Mouse (Mus musculus) heart, embryonic 12.5 days (tissue): Measurements from ENCODE around the gene Ccdc191. TPM values are rescaled to one million over a fixed set of nuclear protein-coding genes. Genes with fewer than 3 reads are reported as not detected.

Experiments used
- ATAC-seq: fragments of 200-750 bp; cut with Nextera tagmentation; 2 replicates; pipeline ENCODE4 v1.8.0; 2017; ENCODE audit warnings: moderate TSS enrichment, moderate library complexity; ENCODE audit not compliant: insufficient number of reproducible peaks, low FRiP score
- H3K27ac ChIP-seq: fragments of 300-500 bp; sonication (generic); 2 replicates; pipeline ENCODE4 v1.5.1; 2016; ENCODE audit warnings: mild to moderate bottlenecking, moderate library complexity; ENCODE audit not compliant: poor library complexity, severe bottlenecking
- H3K27me3 ChIP-seq: fragments of 300-500 bp; sonication (generic); replicated peaks from 2 replicates; pipeline ENCODE4 v1.6.1; 2016; ENCODE audit warnings: mild to moderate bottlenecking, moderate library complexity
- H3K36me3 ChIP-seq: fragments of 300-500 bp; sonication (generic); 2 replicates; pipeline ENCODE4 v1.6.1; 2016; ENCODE audit warnings: mild to moderate bottlenecking, moderate library complexity
- H3K4me1 ChIP-seq: fragments of 300-500 bp; sonication (generic); replicated peaks from 2 replicates; pipeline ENCODE4 v1.6.1; 2016; ENCODE audit warnings: mild to moderate bottlenecking
- H3K4me2 ChIP-seq: fragments of 300-500 bp; sonication (generic); 2 replicates; pipeline ENCODE4 v1.6.1; 2016; ENCODE audit warnings: mild to moderate bottlenecking, moderate library complexity
- H3K4me3 ChIP-seq: fragments of 300-500 bp; sonication (generic); 2 replicates; pipeline ENCODE4 v1.5.1; 2016; ENCODE audit warnings: mild to moderate bottlenecking
- H3K9ac ChIP-seq: fragments of 300-500 bp; sonication (generic); 2 replicates; pipeline ENCODE4 v1.6.1; 2016; ENCODE audit warnings: mild to moderate bottlenecking, moderate library complexity
- H3K9me3 ChIP-seq: fragments of 300-500 bp; sonication (generic); replicated peaks from 2 replicates; pipeline ENCODE4 v1.6.1; 2016; ENCODE audit warnings: mild to moderate bottlenecking, moderate library complexity
- WGBS: fragments of 180-500 bp; shearing (Covaris S2); methylation state at CpG from one replicate; pipeline ENCODE4 v1.1.7; 2016; 5-methylcytosine and 5-hydroxymethylcytosine counted together
- polyA plus RNA-seq: library from polyadenylated mRNA; unstranded; fragments of >200 nt; fragmentation: Nextera tagmentation; extraction: Ambion mirVana; gene quantifications from 2 replicates; pipeline ENCODE4 v1.2.1, GENCODE M21; 2016

The Ccdc191 gene
- polyA plus RNA-seq = 8.1 and 8.7 TPM in 2 replicates

DNA sequence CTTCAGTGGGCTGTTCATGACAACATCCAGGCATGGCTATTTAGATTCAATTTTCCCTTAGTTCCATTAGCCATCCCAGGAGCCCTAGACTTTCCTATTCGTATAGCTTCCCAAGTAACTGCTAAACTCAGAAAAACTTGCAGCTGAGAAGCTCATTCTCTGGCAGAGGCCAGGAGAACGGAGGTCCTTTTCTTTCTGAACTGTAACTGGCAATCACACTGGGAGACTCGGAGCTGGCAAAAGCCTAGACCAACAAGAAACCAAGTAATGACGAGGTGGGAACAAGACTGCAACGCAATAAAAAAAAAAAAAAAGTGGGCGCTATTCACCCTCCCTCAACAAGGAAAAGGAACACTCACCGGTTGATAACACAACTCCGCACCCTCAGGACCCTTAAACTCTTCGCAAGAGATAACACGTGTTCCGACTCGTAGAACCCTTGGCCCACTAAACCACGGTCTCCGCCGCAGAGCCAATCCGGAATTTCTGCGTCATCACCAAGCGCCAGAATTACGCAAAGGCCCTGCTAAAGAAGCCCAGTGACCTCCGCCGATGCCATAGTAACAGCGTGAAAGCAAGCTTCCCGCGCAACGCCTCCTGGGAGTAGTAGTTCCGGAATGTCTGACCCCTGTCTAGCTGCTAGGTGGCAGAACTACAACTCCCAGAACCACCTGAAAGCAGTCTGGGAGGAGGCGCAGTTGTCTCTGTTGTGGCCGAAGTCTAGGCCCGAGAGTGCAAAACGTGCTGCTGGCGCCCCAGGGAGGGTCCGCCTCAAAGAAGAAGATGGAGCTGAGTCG lies at the start of gene Ccdc191:
TSS of gene Ccdc191 (plus strand) at position 593 of the 797 bp plus-strand sequence.
- H3K4me2 ChIP-seq = peak within 1 kb of the TSS; percentile 87
- peaks cover 11% of the 10 kb centered on the region for H3K4me1 ChIP-seq
- no peaks in the 10 kb centered on the region; the same call in 1 of the 2 replicates for H3K36me3 ChIP-seq
- H3K9me3 ChIP-seq = no peaks in the 10 kb centered on the region
- no peaks in the 10 kb centered on the region for H3K27me3 ChIP-seq
- ATAC-seq = peak; percentile 100
- WGBS = under 1% methylated on average over 32 of the region's 33 CpGs
- peak within 1 kb of the TSS; percentile 65 for H3K4me3 ChIP-seq
- H3K9ac ChIP-seq = peak within 1 kb of the TSS; percentile 86
- peak within 1 kb of the TSS; percentile 65 for H3K27ac ChIP-seq

- no peak for ATAC-seq
- Histone ChIP-seq H3K27me3 (no peaks in the 10 kb centered on the region), H3K4me2 (no peak overlapping the region), H3K4me3 (no peak overlapping the region), H3K9ac (no peak overlapping the region), H3K36me3 (no peaks in the 10 kb centered on the region), H3K27ac (no peak overlapping the region), H3K4me1 (no peaks in the 10 kb centered on the region), H3K9me3 (no peaks in the 10 kb centered on the region)
- 56% methylated on average over 1 of the region's 1 CpGs for WGBS
Measured at GRCm38 (mm10) chr16:43841236-43841635, 48.4 kb upstream of the Ccdc191 start.

DNA sequence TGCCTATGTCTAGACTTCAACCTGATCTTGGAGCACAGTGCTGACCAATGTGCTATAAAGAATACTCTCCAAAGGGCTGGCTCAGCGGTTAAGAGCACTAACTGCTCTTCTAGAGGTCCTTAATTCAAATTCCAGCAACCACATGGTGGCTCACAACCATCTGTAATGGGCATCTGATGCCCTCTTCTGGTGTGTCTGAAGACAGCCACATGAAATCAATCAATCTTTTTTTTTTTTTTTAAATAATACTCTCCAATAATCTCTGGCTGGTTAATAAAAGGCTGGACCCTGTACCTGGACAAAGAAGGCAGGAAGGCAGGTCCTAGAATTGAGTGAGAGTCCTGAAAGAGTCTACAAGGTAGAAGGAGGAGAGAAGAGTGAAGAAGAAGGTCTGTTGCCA lies 39.8 kb upstream of the Ccdc191 start:
- WGBS = 56% methylated on average over 1 of the region's 1 CpGs
- no peaks in the 10 kb centered on the region for H3K36me3 ChIP-seq
- H3K4me2 ChIP-seq = no peak overlapping the region
- H3K9ac ChIP-seq = no peak overlapping the region
- H3K9me3 ChIP-seq = no peaks in the 10 kb centered on the region
- no peak overlapping the region for H3K27ac ChIP-seq
- H3K27me3 ChIP-seq = no peaks in the 10 kb centered on the region
- no peak for ATAC-seq
- no peaks in the 10 kb centered on the region for H3K4me1 ChIP-seq
- no peak overlapping the region for H3K4me3 ChIP-seq

DNA sequence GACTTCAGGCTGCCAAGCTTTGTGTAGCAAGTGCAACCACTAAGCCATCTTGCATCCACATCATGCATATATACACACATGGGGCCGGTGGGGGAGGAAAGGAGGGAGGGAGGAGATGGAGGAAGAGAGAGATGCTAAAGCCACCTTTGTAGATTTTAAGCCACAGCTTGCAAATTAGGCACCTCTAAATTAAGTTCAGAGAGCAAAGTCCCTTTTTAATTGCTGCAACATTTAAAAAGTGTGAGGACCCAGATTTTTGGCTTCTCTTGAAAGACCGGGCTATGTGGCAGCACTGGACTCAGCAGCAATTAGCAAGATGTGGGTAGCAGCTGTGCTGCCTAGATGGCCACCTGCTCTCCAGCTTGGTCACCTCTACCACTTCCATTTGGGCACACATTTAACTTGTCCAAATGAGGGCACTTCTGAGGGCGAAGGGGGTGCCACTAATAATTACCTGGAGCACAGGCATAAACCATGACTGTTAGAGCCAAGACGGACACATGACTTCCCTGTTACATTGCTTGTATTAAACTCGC lies 30.6 kb upstream of the Ccdc191 start:
- WGBS = 83% methylated on average over 5 of the region's 5 CpGs
- ATAC-seq = no peak

DNA sequence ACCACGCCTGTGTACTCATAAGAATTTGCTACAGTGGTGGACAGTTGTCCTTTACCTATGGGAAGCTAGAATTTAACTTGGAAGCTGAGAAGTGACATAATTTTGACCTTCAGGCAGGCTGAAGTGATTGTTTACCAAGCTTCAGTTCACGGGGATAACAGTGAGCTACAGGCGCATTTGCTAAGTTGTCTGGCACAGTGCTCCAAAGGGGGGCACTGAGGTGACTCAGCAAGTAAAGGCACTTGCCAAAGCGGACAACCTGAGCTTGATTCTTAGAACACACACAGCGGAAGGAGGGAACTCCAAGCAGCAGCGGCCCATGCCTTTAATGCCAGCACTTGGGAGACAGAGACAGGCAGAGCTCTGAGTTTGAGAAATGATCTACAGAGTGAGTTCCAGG lies 29.0 kb upstream of the Ccdc191 start:
- H3K9me3 ChIP-seq = no peaks in the 10 kb centered on the region
- H3K4me2 ChIP-seq = no peak overlapping the region
- peaks cover 24% of the 10 kb centered on the region for H3K36me3 ChIP-seq
- 71% methylated on average over 6 of the region's 6 CpGs for WGBS
- H3K4me1 ChIP-seq = no peaks in the 10 kb centered on the region
- H3K9ac ChIP-seq = no peak overlapping the region
- no peak overlapping the region for H3K4me3 ChIP-seq
- no peaks in the 10 kb centered on the region for H3K27me3 ChIP-seq
- ATAC-seq = no peak
- H3K27ac ChIP-seq = no peak overlapping the region

More for the DNA sequence above, 30.6 kb upstream of the Ccdc191 start:
- Histone ChIP-seq H3K36me3 (peaks cover 19% of the 10 kb centered on the region), H3K9ac (no peak overlapping the region), H3K4me2 (no peak overlapping the region), H3K27ac (no peak overlapping the region), H3K27me3 (no peaks in the 10 kb centered on the region), H3K9me3 (no peaks in the 10 kb centered on the region), H3K4me1 (no peaks in the 10 kb centered on the region), H3K4me3 (no peak overlapping the region)

- Histone ChIP-seq H3K4me2 (no peak overlapping the region), H3K27me3 (no peaks in the 10 kb centered on the region), H3K4me1 (peaks cover 6% of the 10 kb centered on the region; the same call in 1 of the 2 replicates), H3K27ac (no peak overlapping the region), H3K9me3 (no peaks in the 10 kb centered on the region), H3K4me3 (no peak overlapping the region), H3K9ac (no peak overlapping the region), H3K36me3 (peaks cover 49% of the 10 kb centered on the region)
- no peak for ATAC-seq
Measured at GRCm38 (mm10) chr16:43869805-43870204, 19.8 kb upstream of the Ccdc191 start.

- Histone ChIP-seq H3K27ac (no peak overlapping the region), H3K4me1 (peaks cover 6% of the 10 kb centered on the region; the same call in 1 of the 2 replicates), H3K9me3 (no peaks in the 10 kb centered on the region), H3K4me3 (no peak overlapping the region), H3K36me3 (peaks cover 62% of the 10 kb centered on the region), H3K27me3 (no peaks in the 10 kb centered on the region), H3K4me2 (no peak overlapping the region), H3K9ac (no peak overlapping the region)
- WGBS = 58% methylated on average over 7 of the region's 7 CpGs
- ATAC-seq = 0 out of 2 replicates have a peak, but pooled peaks have one; percentile 36
Measured at GRCm38 (mm10) chr16:43871419-43871818, 18.2 kb upstream of the Ccdc191 start.

DNA sequence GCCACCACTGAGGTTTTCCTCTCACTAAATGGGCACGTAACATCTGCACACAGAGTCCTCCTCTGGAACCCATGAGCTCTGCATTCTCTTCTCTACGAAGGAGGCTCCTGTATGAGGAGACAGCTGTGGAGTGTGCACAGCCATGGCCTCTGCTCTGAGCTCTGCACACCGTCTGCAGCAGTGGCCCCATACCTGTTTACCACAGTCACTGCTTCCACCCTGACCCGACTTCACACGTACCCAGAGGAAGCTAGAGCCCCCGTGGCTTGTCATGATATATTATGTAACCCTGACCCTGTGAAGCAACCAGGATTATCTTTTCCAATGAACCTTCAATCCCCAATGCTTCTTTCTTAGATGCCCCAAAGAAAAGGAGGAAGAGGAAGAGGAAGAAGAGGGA lies 9.8 kb upstream of the Ccdc191 start:
- H3K36me3 ChIP-seq = peaks cover 49% of the 10 kb centered on the region
- ATAC-seq = no peak

GRCm38 (mm10) chr16:43881636-43882035 lies 8.0 kb upstream of the Ccdc191 start:
- no peak overlapping the region for H3K4me3 ChIP-seq
- H3K9ac ChIP-seq = no peak overlapping the region
- no peak for ATAC-seq
- no peak overlapping the region for H3K4me2 ChIP-seq
- H3K27ac ChIP-seq = no peak overlapping the region
- no peaks in the 10 kb centered on the region for H3K9me3 ChIP-seq
- no peaks in the 10 kb centered on the region for H3K4me1 ChIP-seq
- H3K27me3 ChIP-seq = no peaks in the 10 kb centered on the region
- H3K36me3 ChIP-seq = peaks cover 31% of the 10 kb centered on the region
- 60% methylated on average over 3 of the region's 3 CpGs for WGBS

More for the DNA sequence above, 9.8 kb upstream of the Ccdc191 start:
- no peaks in the 10 kb centered on the region for H3K9me3 ChIP-seq
- H3K4me3 ChIP-seq = no peak overlapping the region
- 86% methylated on average over 6 of the region's 6 CpGs for WGBS
- H3K4me2 ChIP-seq = no peak overlapping the region
- no peaks in the 10 kb centered on the region for H3K4me1 ChIP-seq
- H3K9ac ChIP-seq = no peak overlapping the region
- no peaks in the 10 kb centered on the region for H3K27me3 ChIP-seq
- H3K27ac ChIP-seq = no peak overlapping the region

DNA sequence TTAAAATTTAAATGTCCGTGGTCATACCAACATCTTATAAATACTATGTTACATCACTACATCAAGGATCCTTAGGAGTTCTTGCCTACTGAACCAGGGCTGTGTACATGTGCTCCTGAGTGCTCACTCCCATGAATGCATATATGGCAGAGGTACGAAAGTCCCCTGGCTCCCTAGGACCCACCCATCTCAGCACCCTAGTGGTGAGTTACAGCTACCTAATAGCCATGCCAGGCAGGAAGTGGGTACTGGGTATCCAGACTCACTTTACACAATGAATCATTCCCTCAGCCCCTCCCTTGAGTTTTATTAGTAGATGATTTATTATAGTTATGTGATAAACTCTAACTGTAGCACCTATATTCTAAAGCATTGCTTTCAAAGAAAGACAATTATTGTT lies 7.3 kb upstream of the Ccdc191 start:
- no peaks in the 10 kb centered on the region for H3K27me3 ChIP-seq
- H3K4me2 ChIP-seq = no peak overlapping the region
- WGBS = 95% methylated on average over 2 of the region's 2 CpGs
- H3K4me1 ChIP-seq = no peaks in the 10 kb centered on the region
- no peak overlapping the region for H3K9ac ChIP-seq
- peaks cover 27% of the 10 kb centered on the region for H3K36me3 ChIP-seq
- no peak overlapping the region for H3K27ac ChIP-seq
- no peak for ATAC-seq
- H3K4me3 ChIP-seq = no peak overlapping the region
- H3K9me3 ChIP-seq = no peaks in the 10 kb centered on the region

DNA sequence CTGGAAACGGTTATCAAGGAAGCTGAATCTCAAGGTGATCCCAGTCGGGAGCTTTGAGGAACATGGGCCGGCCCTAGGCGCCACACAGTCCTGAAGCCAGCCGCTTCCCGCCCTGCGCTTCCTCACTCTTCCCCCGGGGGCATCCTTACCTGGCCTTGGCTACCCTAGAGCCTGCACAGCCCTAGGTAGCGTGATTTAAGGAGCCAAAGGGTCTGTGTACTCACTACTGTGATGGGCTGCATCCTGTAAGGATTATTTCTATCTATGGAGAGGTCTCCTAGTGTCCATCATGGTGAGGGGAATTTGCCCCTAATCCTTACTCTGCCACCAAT lies 371 bp downstream of the Ccdc191 start:
- peak; percentile 93 for ATAC-seq
- H3K4me2 ChIP-seq = peak overlapping the region; percentile 80
- H3K9me3 ChIP-seq = no peaks in the 10 kb centered on the region
- WGBS = 0% methylated on average over 9 of the region's 9 CpGs
- peak overlapping the region; percentile 65 for H3K27ac ChIP-seq
- peak overlapping the region; percentile 86 for H3K9ac ChIP-seq
- no peaks in the 10 kb centered on the region for H3K27me3 ChIP-seq
- H3K4me1 ChIP-seq = peaks cover 11% of the 10 kb centered on the region
- no peaks in the 10 kb centered on the region; the same call in 1 of the 2 replicates for H3K36me3 ChIP-seq
- H3K4me3 ChIP-seq = peak overlapping the region; percentile 65
